Mouse (Mus musculus): ENCODE results near the gene Gpr179.

Gpr179 gene

GRCm38 (mm10) chr11:97355247-97355646, 3.4 kb upstream of the Gpr179 start:
- no peak for DNase-seq (ENCODE audit: low spot score in 2 of 2)

GRCm38 (mm10) chr11:97354646-97355045, 2.8 kb upstream of the Gpr179 start:
- DNase-seq (ENCODE audit: low spot score in 2 of 2), result no peak

GRCm38 (mm10) chr11:97352935-97353597, 1.2 kb upstream of the Gpr179 start:
- no peak for DNase-seq (ENCODE audit: low spot score in 2 of 2)

GRCm38 (mm10) chr11:97350035-97350434, 1.8 kb downstream of the Gpr179 start:
- DNase-seq (ENCODE audit: low spot score in 2 of 2), result peak in 1 of 2 experiments; percentile 43

DNA sequence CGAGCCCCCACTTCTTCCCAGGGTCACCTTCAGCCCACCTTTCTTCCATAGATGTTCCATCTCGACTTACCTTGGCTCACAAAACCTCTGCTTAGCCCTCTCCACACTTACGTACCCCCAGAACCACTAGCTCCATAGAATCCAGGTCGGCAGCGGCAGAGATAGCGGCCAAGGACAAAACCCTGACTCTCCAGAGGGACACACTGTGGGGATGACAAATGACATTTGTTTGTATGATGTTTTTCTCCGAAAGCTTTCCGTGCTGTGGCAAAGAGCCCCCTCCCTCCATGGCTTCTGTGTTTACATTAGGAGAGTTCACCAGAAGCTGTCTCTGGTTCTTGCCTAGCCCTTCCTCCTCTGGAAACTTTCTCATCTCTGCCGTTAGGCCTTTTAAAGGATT, 4.6 kb downstream of the Gpr179 start:
- no peak for DNase-seq (ENCODE audit: low spot score in 2 of 2)

DNA sequence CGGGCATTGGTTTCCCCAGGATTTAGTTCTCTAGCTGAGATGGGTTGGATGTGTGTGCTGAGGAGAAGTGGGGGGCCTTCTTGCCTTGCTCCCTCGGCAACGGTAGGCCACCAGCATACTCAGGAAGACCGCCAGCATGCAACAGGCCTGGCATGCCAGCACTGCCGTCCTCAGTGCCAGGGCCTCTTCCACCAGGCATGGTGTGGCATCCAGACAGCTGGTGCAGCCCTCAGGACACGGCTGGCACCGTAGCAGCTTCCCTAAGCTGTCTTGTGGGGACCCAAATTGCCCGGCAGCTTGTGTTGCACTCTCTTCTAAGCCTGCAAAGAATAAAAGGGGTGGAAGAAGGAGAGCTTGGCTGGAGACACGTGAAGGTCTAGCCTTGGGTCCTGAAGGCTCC, 5.5 kb downstream of the Gpr179 start:
- no peak for DNase-seq (ENCODE audit: low spot score in 2 of 2)

DNA sequence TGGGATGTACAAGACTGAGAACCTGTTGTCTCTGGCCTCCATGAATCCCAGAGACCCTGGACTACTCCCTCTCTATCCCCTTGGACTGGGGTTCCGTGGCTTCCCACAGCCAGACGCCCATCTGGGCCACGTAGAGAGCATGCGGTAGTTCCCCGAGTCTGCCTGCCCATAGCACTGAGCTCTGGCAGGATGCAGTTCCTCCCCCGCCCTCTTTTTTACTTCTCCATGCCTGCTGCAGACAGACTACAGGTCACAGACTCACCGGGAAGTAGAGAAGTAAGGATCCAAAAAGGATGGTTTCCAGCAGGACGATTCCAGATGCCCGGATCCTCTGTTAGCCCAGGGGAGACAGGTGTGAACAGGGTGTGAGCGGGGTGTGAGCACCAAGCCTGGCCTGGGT, 6.4 kb downstream of the Gpr179 start:
- no peak for DNase-seq (ENCODE audit: low spot score in 2 of 2)

- no peak for DNase-seq (ENCODE audit: low spot score in 2 of 2)
These were observed 8.3 kb downstream of the Gpr179 start for GRCm38 (mm10) chr11:97343619-97344018.

- no peak for DNase-seq (ENCODE audit: low spot score in 2 of 2)
These were observed 8.7 kb downstream of the Gpr179 start for GRCm38 (mm10) chr11:97343175-97343574.

- peak; percentile 34 to 61 for DNase-seq (ENCODE audit: low spot score in 2 of 2)
These were observed 12.9 kb downstream of the Gpr179 start for GRCm38 (mm10) chr11:97338977-97339315.

GRCm38 (mm10) chr11:97338302-97338976, 13.4 kb downstream of the Gpr179 start:
- no peak for DNase-seq (ENCODE audit: low spot score in 2 of 2)

GRCm38 (mm10) chr11:97337363-97337762, 14.5 kb downstream of the Gpr179 start:
- DNase-seq (ENCODE audit: low spot score in 2 of 2), result no peak

DNA sequence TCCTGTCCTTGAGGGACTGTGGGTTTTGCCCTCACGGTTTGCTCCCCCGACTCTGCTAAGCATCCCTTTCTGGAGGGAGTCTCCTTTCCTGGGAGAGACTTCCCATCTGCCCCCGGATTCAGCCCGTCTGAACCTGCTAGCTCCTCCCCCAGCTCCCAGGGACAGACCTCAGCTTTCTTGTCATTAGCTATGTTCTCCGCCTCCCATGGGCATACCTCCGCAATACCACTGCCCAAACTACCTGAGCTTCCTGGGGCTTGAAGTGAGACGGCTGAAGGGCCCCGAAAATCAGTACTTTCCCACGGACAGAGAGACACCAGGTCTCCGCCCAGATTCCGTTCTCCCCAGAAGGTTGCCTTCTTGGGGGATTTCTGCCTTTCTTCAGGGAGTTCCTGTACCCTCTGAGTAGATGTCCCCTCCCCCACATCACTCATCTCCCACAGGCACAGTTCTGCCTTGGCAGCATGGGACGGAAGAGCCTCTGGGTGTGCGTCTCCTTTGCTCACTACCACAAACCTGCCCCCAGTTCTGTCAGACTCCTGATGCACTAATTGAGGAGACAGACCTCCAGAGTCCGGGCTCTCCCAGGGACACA, 15.0 kb downstream of the Gpr179 start:
- DNase-seq (ENCODE audit: low spot score in 2 of 2), result no peak

- DNase-seq (ENCODE audit: low spot score in 2 of 2), result no peak
These were observed 15.6 kb downstream of the Gpr179 start for GRCm38 (mm10) chr11:97336238-97336637.

- no peak for DNase-seq (ENCODE audit: low spot score in 2 of 2)
These were observed 17.5 kb downstream of the Gpr179 start for GRCm38 (mm10) chr11:97334400-97334799.

GRCm38 (mm10) chr11:97333896-97334295, 18.0 kb downstream of the Gpr179 start:
- no peak for DNase-seq (ENCODE audit: low spot score in 2 of 2)

- DNase-seq (ENCODE audit: low spot score in 2 of 2), result no peak
These were observed 18.8 kb downstream of the Gpr179 start for GRCm38 (mm10) chr11:97333044-97333443.

DNA sequence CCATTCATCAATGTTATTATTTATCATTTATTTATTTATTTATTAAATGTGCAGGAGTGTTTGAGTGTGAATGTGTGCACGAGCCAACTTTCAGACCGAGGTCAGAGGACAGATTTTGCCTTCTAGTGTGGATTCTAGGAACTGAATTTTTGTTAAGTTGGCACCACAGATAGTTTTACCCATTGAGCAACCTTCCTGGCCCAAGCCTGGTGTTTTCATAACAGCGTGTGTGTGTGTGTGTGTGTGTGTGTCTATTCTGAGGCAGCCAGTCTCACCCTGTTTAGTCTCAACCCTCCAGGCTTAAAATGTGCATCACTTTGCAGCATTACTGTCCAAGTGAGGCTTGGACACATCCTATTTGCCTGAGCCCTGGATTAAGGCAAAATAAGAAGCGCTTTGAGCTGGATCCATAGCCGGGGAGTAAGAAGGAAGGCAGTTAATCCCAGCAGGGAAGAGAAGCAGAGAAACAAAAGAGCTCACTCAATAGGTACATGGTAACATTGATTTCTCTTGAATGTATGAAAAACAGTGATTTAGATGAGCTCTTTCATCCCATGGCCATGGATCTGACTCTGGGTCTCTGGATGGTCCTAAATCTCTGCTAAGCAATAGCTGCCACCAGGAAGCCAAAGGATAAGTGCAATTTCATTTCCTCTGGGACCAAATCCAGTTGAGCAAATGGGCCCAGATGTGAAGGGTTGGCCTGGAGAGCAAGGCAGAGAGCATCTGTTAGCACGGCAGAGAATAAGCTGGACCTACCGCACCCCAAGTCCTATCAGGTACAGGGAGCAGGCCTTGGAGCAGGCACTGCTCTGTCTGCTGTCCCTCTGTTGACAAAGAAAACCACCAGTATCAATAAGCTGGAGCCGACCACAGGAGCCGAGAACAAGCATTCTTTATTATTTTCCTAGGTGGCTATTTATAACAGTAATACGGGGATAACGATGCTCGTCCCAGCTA, 20.4 kb downstream of the Gpr179 start:
- DNase-seq (ENCODE audit: low spot score in 2 of 2), result peak in 1 of 2 experiments; percentile 53

DNA sequence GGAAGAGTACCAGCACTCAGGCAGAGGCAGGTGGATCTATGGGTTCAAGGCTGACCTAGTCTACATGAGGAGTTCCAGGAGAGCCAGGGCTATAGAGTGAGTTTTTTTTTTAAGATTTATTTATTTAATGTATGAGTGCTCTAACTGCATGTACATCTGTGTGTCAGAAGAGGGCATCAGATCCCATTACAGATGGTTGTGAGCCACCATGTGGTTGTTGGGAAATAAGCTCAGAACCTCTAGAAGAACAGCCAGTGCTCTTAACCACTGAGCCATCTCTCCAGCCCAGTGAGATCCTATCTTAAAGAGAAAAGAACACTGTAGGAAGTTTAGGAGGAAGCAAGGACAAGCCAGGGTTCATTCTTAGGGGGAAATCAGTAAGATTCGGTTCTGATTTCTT, 21.6 kb downstream of the Gpr179 start:
- DNase-seq (ENCODE audit: low spot score in 2 of 2), result no peak

GRCm38 (mm10) chr11:97328148-97328547, 23.7 kb downstream of the Gpr179 start:
- DNase-seq (ENCODE audit: low spot score in 2 of 2), result peak in 1 of 2 experiments; percentile 32

- no peak for DNase-seq (ENCODE audit: low spot score in 2 of 2)
These were observed 26.7 kb downstream of the Gpr179 start for GRCm38 (mm10) chr11:97325224-97325623.

All from heart, adult 9 months (tissue).